ENCODE assay signal across 15 mouse cellular contexts in the genomic region with DNA sequence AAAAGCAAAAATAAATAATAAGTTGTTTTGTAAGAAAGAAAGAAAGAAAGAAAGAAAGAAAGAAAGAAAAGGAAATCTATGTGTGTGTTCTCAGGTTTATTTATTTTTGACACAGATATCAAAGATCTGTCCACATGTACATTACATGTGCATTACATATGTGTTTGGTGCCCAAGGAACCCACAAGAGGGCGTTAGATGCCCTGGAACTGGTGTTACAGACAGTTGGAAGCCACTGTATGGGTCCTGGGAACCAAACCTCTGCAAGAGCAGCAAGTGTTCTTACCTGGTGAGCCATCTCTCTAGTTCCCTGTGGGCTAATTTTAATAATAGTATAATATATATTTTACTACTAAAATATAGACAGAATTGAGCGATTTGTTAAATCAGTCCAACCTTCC. TPM values are rescaled to one million over a fixed set of nuclear protein-coding genes. Genes with fewer than 3 reads are reported as not detected.
"Had no signal": no experiment of that assay in that cellular context is flagged by ENCODE, and none has a peak within 500 bp of the region (broad histone marks: within the 10 kb centered on the region; RNA-seq: fewer than 3 reads in every experiment).

No protein-coding gene starts in this region.

- H3K4me1 ChIP-seq: limb, embryonic 12.5 days; midbrain, embryonic 12.5 days; neural tube, embryonic 13.5 days had no signal

- H3K27me3 ChIP-seq: limb, embryonic 12.5 days; midbrain, embryonic 12.5 days; neural tube, embryonic 13.5 days had no signal

- H3K4me2 ChIP-seq: limb, embryonic 12.5 days; lung, embryonic 14.5 days; midbrain, embryonic 12.5 days; neural tube, embryonic 13.5 days had no signal

- H3K9me3 ChIP-seq: limb, embryonic 12.5 days; midbrain, embryonic 12.5 days; neural tube, embryonic 13.5 days had no signal

- DNase-seq: kidney, postnatal 10 days; lung, embryonic 14.5 days; lung, postnatal 14 days; retina, postnatal 1 day; right cerebral cortex, postnatal 14 days; thymus, postnatal 4 days had no signal

- H3K9ac ChIP-seq: limb, embryonic 12.5 days; liver, embryonic 14.5 days; lung, embryonic 14.5 days; midbrain, embryonic 12.5 days; neural tube, embryonic 13.5 days had no signal

- H3K27ac ChIP-seq: layer of hippocampus, adult 2 months; limb, embryonic 12.5 days; liver, embryonic 14.5 days; midbrain, embryonic 12.5 days; neural tube, embryonic 13.5 days had no signal

- ATAC-seq: midbrain, embryonic 16.5 days had no signal

- H3K4me3 ChIP-seq: layer of hippocampus, adult 2 months; limb, embryonic 12.5 days; midbrain, embryonic 12.5 days; neural tube, embryonic 13.5 days had no signal

- H3K36me3 ChIP-seq: limb, embryonic 12.5 days; midbrain, embryonic 12.5 days; neural tube, embryonic 13.5 days had no signal

RNA-seq across cellular contexts. Expression of a gene that starts 12.9 kb away (rescaled TPM):
- total RNA-seq: layer of hippocampus, adult 2 months; liver, adult 2 months; megakaryocyte-erythroid progenitor cell, adult 5-6 weeks had no signal
- polyA plus RNA-seq: limb, embryonic 12.5 days; liver, adult 2 months; liver, embryonic 14.5 days; lung, embryonic 14.5 days; small intestine, adult 2 months had no signal
